Mouse (Mus musculus): ENCODE measurements around the gene Gmnn. TPM values are rescaled to one million over a fixed set of nuclear protein-coding genes. Genes with fewer than 3 reads are reported as not detected.

Gene Gmnn
- polyA plus RNA-seq, 1 experiment from 2014 or later, result 102 TPM

DNA sequence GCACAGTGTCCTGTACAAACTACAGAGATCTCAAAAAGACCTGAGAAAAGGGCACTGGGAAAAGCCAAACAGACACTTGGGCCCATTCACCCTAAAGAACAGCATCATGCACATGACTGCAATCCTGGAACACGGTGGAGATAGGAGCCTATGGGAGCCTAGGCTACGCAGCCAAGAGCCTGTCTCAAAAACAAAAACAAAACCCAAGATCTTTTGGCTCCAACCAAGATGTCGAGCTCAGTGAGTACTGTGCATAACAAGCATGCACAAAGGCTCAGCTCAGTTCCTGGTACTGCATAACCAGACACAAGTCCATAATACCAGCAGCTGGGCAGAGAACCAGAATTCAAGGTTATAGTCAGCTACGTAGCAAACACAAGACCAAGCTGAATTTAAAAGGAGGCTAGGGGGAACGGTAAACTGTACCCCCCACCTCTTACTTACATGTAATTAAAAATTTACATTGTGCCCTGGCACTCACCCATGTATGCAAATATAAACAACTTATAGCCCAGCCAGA, 1.3 kb downstream of the Gmnn start:
- WGBS, result 45% methylated on average over 5 of the region's 5 CpGs
- ATAC-seq (replicated peaks; ENCODE audit: insufficient number of reproducible peaks, insufficient read depth, low FRiP score, low read depth), result no peak
- H3K4me1 ChIP-seq (replicated peaks), result peaks cover 19% of the 10 kb centered on the region
- peak overlapping the region; percentile 97 for H3K27ac ChIP-seq
- peak overlapping the region; percentile 99 for H3K4me3 ChIP-seq
- peak overlapping the region; percentile 92 for H3K9ac ChIP-seq
- peak overlapping the region; percentile 76 for H3K4me2 ChIP-seq
- H3K9me3 ChIP-seq (replicated peaks), result no peaks in the 10 kb centered on the region
- no peaks in the 10 kb centered on the region for H3K27me3 ChIP-seq
- H3K36me3 ChIP-seq, result peaks cover 26% of the 10 kb centered on the region

DNA sequence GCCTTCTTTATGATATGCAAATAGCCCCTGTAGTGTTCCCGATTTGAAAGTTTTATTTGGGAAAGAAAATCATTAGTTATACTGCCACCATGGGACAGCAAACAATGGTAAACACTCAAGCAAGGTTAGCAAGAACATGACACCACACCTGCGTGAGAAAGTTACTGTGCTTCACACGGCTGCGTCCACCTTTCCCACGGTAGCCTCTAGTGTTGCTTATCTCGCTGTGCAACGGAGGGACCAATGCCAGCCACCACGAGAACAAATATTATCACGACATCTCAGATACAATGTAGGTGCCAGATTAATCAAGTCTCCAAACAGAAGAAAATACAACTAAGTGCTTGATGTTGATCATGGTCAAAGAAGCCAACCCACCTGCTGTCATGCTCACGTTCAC, 2.3 kb downstream of the Gmnn start:
- Histone ChIP-seq H3K27ac (no peak overlapping the region), H3K9ac (no peak overlapping the region), H3K27me3 (no peaks in the 10 kb centered on the region), H3K4me2 (no peak overlapping the region), H3K4me1 (replicated peaks) (peaks cover 19% of the 10 kb centered on the region), H3K4me3 (no peak overlapping the region), H3K36me3 (peaks cover 35% of the 10 kb centered on the region), H3K9me3 (replicated peaks) (no peaks in the 10 kb centered on the region)
- 87% methylated on average over 10 of the region's 10 CpGs for WGBS
- ATAC-seq (replicated peaks; ENCODE audit: insufficient number of reproducible peaks, insufficient read depth, low FRiP score, low read depth), result no peak

DNA sequence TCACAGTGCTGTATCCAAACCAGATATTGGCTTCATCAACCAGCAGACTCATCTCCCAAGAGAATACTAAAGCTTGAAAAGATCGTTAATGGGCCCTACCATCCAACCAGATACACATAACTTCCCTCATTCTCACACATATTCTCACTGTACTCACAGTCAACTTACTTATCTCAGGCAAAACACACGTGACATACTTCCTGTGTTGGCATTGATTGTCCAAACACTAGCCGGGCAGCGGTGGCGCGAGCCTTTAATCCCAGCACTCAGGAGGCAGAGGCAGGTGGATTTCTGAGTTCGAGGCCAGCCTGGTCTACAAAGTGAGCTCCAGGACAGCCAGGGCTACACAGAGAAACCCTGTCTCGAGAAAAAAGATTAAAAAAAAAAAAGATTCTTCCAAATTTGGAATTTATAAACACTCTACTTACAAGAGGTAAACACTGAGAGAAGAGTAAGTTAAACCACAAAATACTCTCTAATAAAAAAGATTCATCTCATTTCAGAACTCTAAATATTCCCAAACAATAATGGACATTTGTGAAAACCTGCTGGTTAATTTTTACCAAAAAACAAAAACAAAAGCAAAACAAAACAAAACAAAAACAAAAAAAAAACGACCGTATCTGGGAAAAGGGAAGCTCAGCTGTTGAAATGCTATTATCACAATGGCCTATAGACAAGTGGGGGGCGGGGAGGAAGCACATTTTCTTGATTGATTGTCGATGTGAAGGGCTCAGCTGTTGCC, 3.7 kb downstream of the Gmnn start:
- 79% methylated on average over 12 of the region's 12 CpGs for WGBS
- Histone ChIP-seq H3K4me3 (no peak overlapping the region), H3K4me2 (no peak overlapping the region), H3K27me3 (no peaks in the 10 kb centered on the region), H3K27ac (no peak overlapping the region), H3K36me3 (peaks cover 46% of the 10 kb centered on the region), H3K4me1 (replicated peaks) (peaks cover 19% of the 10 kb centered on the region), H3K9ac (no peak overlapping the region), H3K9me3 (replicated peaks) (no peaks in the 10 kb centered on the region)
- no peak for ATAC-seq (replicated peaks; ENCODE audit: insufficient number of reproducible peaks, insufficient read depth, low FRiP score, low read depth)

DNA sequence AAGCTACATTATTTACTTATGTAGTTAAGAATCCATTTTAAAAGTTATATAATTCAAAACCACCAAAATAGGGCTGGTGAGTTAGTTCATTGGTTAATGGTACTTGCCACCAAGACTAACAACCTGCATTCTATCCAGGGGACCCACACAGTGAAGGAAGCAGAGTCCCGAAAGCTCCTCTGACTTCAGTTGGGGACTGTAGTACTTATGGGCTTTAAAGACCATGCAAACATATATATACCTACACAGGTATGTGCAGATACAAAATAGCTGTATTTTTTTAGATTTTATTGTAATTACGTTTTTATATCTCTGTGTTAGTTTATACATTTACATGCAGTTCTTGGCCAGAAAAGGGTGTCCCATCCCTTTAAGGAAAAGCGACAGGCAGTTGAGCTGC, 5.0 kb downstream of the Gmnn start:
- H3K4me1 ChIP-seq (replicated peaks), result peaks cover 12% of the 10 kb centered on the region
- H3K36me3 ChIP-seq, result peaks cover 57% of the 10 kb centered on the region
- H3K4me2 ChIP-seq, result no peak overlapping the region
- ATAC-seq (replicated peaks; ENCODE audit: insufficient number of reproducible peaks, insufficient read depth, low FRiP score, low read depth), result no peak
- H3K9ac ChIP-seq, result no peak overlapping the region
- no peak overlapping the region for H3K4me3 ChIP-seq
- no peaks in the 10 kb centered on the region for H3K27me3 ChIP-seq
- 94% methylated on average over 3 of the region's 3 CpGs for WGBS
- H3K27ac ChIP-seq, result no peak overlapping the region
- no peaks in the 10 kb centered on the region for H3K9me3 ChIP-seq (replicated peaks)

DNA sequence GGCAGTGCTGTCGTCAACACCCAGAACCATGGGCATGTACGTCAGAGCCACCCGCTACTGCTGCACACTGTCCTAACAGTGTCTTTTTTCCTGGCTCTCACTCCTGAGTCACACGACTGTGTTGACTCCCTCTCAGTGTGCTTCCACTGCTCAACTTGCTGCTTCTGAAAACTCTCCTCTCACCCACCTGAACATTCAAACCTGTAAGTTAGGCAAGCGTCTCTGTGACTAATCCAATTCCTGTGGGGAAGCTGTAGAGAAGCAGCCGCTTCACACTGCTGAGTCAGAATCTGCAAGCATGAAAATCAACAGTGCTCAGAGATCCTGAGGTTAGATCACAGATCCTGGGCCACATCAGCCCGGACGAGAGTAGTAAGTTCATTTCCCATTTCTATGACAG, 10.3 kb downstream of the Gmnn start:
- WGBS, result 91% methylated on average over 8 of the region's 8 CpGs
- H3K36me3 ChIP-seq, result peaks cover 57% of the 10 kb centered on the region
- no peak for ATAC-seq (replicated peaks; ENCODE audit: insufficient number of reproducible peaks, insufficient read depth, low FRiP score, low read depth)

DNA sequence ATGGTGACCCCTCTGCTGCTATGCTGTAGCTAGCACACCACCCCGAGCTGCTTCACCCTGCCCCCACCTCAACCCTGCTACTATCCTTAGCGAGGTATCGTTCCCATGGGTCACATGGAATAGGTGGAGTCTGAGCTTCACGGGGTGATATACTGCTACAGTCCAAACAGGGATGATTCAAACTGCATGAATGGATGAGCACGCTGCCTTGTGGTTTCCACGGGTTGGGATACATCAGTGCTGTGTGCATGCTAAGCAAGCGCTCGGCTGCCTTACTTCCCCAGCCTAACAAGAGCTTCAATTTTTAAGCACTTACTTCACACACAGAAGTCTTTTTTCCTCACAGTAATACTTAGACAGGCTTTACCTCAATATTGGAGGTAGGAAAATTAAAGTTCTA, 10.9 kb downstream of the Gmnn start:
- Histone ChIP-seq H3K27me3 (no peaks in the 10 kb centered on the region), H3K27ac (no peak overlapping the region), H3K4me2 (no peak overlapping the region), H3K9me3 (replicated peaks) (no peaks in the 10 kb centered on the region), H3K36me3 (peaks cover 51% of the 10 kb centered on the region), H3K4me3 (no peak overlapping the region), H3K4me1 (replicated peaks) (0 out of 2 replicates have a peak, but pooled peaks cover 4% of the 10 kb centered on the region), H3K9ac (no peak overlapping the region)
- no peak for ATAC-seq (replicated peaks; ENCODE audit: insufficient number of reproducible peaks, insufficient read depth, low FRiP score, low read depth)
- WGBS, result 90% methylated on average over 8 of the region's 8 CpGs

More for the DNA sequence above, 10.3 kb downstream of the Gmnn start:
- Histone ChIP-seq H3K4me2 (no peak overlapping the region), H3K27ac (no peak overlapping the region), H3K4me3 (no peak overlapping the region), H3K9me3 (replicated peaks) (no peaks in the 10 kb centered on the region), H3K9ac (no peak overlapping the region), H3K27me3 (no peaks in the 10 kb centered on the region), H3K4me1 (replicated peaks) (0 out of 2 replicates have a peak, but pooled peaks cover 4% of the 10 kb centered on the region)

DNA sequence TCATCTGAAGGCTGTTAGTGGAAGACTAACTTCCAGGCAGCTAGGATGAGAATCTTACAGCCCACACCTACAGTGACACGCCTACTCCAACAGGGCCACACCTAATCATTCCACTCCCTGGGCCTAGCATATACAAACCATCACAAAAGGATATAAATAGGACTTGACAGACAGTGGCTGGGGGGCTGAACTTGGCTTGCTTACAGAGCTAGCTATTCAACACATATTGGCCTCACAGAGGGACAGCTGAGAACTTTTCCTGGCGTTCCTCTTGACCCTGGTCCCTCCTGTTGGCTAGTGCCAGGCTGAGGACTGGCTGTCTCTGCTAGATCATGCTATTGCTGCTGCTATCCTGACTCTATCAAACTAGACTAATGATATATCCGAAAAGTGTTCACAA, 13.9 kb downstream of the Gmnn start:
- peak; percentile 70; the same call in 1 of the 2 replicates for ATAC-seq (replicated peaks; ENCODE audit: insufficient number of reproducible peaks, insufficient read depth, low FRiP score, low read depth)
- 46% methylated on average over 3 of the region's 3 CpGs for WGBS
- Histone ChIP-seq H3K9ac (no peak overlapping the region), H3K9me3 (replicated peaks) (no peaks in the 10 kb centered on the region), H3K4me1 (replicated peaks) (0 out of 2 replicates have a peak, but pooled peaks cover 4% of the 10 kb centered on the region), H3K27ac (peak overlapping the region; percentile 54), H3K36me3 (peaks cover 26% of the 10 kb centered on the region), H3K4me2 (no peak overlapping the region), H3K4me3 (no peak overlapping the region), H3K27me3 (no peaks in the 10 kb centered on the region)

DNA sequence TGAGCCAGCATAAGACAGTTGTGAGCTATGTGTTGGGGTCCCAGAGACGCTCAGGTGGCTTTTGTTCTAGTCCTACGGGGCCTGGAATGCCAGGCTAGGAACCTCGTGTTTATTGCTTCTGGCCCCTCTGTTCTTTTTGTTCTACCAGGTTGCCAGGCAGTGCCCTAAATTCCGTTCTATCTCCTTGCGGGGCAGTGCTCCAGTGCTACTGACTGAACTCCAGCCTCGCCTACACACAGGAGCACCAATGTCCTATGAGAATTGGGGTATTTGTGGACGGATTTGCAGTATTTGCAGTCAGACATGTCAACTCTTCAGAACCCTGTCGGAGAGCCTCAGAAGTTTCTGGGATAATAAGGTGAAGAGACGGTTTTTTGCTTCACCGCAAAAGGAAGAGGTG, 20.7 kb downstream of the Gmnn start, which contains the start of gene Armh2:
Armh2 (plus strand) TSS at position 205 of the 400 bp plus-strand sequence.
- WGBS, result 86% methylated on average over 10 of the region's 10 CpGs
- Histone ChIP-seq H3K9me3 (replicated peaks) (no peaks in the 10 kb centered on the region), H3K27me3 (no peaks in the 10 kb centered on the region), H3K4me3 (no peak within 1 kb of the TSS), H3K36me3 (no peaks in the 10 kb centered on the region), H3K9ac (no peak within 1 kb of the TSS), H3K4me1 (replicated peaks) (peaks cover 3% of the 10 kb centered on the region; the same call in 1 of the 2 replicates), H3K4me2 (no peak within 1 kb of the TSS), H3K27ac (no peak within 1 kb of the TSS)
- no peak for ATAC-seq (replicated peaks; ENCODE audit: insufficient number of reproducible peaks, insufficient read depth, low FRiP score, low read depth)

DNA sequence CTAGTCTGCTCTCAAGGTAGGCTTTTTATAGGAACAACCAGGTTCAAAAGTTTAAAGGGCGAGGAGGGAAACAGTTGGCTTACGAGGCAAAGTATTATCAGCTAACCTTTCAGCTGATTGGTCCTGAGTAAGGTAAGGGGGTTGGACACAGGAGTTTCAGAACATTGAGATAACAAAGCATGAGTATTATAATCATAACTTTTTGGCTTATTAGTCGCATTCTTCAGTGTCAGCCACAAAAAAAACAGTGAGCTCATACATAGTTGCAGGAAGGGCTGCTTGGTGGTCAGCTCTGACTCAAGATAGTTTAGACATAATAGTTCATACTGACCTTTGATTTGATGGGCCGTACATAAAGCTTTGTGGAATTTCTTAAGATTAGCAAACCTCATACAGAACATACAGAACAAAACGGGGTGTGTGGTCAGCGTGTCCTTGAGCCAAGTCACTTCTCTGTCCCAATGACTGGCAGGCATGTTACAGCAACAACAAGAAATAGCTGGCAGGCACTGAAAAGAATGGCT, 26.1 kb downstream of the Gmnn start:
- Histone ChIP-seq H3K4me2 (no peak overlapping the region), H3K9ac (no peak overlapping the region), H3K9me3 (replicated peaks) (no peaks in the 10 kb centered on the region), H3K36me3 (peaks cover 18% of the 10 kb centered on the region; the same call in 1 of the 2 replicates), H3K27ac (peak overlapping the region; percentile 55), H3K27me3 (no peaks in the 10 kb centered on the region), H3K4me3 (no peak overlapping the region), H3K4me1 (replicated peaks) (peaks cover 9% of the 10 kb centered on the region)
- WGBS, result 35% methylated on average over 6 of the region's 6 CpGs
- peak; percentile 47; the same call in 1 of the 2 replicates for ATAC-seq (replicated peaks; ENCODE audit: insufficient number of reproducible peaks, insufficient read depth, low FRiP score, low read depth)

DNA sequence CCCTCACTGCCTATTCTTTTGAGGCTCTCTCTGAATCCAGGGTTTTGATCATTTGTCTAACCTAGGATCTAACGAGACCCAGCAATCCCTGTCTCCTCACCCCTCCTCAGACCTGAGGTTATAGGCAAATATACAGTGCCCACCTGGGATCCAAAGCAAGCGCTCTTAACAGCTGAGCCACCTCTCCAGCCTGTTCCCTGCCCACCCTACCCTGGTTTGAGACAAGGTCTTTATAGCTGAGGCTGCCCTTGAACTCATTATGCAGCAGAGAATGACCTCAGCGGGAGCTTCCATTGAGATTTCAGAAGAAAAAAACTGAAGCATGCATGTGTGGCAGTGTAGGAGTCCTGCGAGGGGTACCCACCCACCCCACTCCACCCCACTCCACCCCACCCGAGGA, 27.2 kb downstream of the Gmnn start:
- H3K4me1 ChIP-seq (replicated peaks), result peaks cover 9% of the 10 kb centered on the region
- H3K4me3 ChIP-seq, result no peak overlapping the region
- no peaks in the 10 kb centered on the region for H3K9me3 ChIP-seq (replicated peaks)
- H3K4me2 ChIP-seq, result no peak overlapping the region
- WGBS, result 81% methylated on average over 5 of the region's 5 CpGs
- H3K27me3 ChIP-seq, result no peaks in the 10 kb centered on the region
- no peak overlapping the region for H3K9ac ChIP-seq
- ATAC-seq (replicated peaks; ENCODE audit: insufficient number of reproducible peaks, insufficient read depth, low FRiP score, low read depth), result no peak
- peak overlapping the region; percentile 27; the same call in 1 of the 2 replicates for H3K27ac ChIP-seq
- peaks cover 20% of the 10 kb centered on the region; the same call in 1 of the 2 replicates for H3K36me3 ChIP-seq

DNA sequence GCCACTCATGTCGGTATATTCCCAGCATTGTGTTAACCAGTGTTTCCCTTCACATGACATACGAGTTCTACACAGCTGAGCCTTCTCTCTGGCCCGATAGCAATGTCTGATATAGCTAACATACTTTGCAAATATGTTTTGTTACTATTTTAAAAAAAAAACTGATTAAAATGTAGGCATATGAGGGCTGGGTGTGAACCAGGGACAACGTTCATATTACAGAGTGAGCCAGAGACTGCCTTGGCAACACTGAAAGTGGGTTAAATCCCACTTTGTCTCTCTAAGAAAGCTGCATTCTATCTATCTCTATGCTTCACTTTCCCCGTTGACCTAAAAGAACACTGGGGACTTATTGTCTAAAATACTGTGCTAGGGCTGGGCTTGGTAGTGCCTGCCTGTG, 32.6 kb downstream of the Gmnn start:
- 88% methylated on average over 5 of the region's 5 CpGs for WGBS
- H3K36me3 ChIP-seq, result peaks cover 29% of the 10 kb centered on the region
- H3K4me2 ChIP-seq, result no peak overlapping the region
- H3K4me1 ChIP-seq (replicated peaks), result no peaks in the 10 kb centered on the region
- H3K9ac ChIP-seq, result no peak overlapping the region
- no peak overlapping the region for H3K27ac ChIP-seq
- no peak overlapping the region for H3K4me3 ChIP-seq
- no peaks in the 10 kb centered on the region for H3K27me3 ChIP-seq
- ATAC-seq (replicated peaks; ENCODE audit: insufficient number of reproducible peaks, insufficient read depth, low FRiP score, low read depth), result no peak
- no peaks in the 10 kb centered on the region for H3K9me3 ChIP-seq (replicated peaks)
